Mouse (Mus musculus) heart, embryonic 14.5 days (tissue): ENCODE data around the gene Zfyve27. TPM values are rescaled to one million over a fixed set of nuclear protein-coding genes. Genes with fewer than 3 reads are reported as not detected.
A peak's percentile ranks its signal among the peaks of the same experiment; 100 is the strongest.

Source experiments
- ATAC-seq: fragments of 200-750 bp; cut with Nextera tagmentation; 2 replicates; pipeline ENCODE4 v1.8.0; 2017; ENCODE audit warnings: low read depth, moderate TSS enrichment; ENCODE audit not compliant: insufficient number of reproducible peaks, insufficient read depth, low FRiP score
- H3K27ac ChIP-seq, 2 experiments: fragments of 200-500 bp in 1 of 2; fragments of 300-500 bp in 1 of 2; sonication (generic) in 1 of 2; replicated peaks in 1 of 2; 2 replicates each; pipeline ENCODE4 v1.5.1; 2012 to 2014; ENCODE audit warnings: low read depth in 2 of 2, low read length in 2 of 2, control low read depth in 1 of 2, mild to moderate bottlenecking in 1 of 2, mixed read lengths in 1 of 2; ENCODE audit not compliant: control insufficient read depth in 1 of 2, insufficient read depth in 1 of 2
- H3K27me3 ChIP-seq: fragments of 300-500 bp; sonication (generic); 2 replicates; pipeline ENCODE4 v1.6.1; 2014; ENCODE audit warnings: mild to moderate bottlenecking, low read length, control low read depth; ENCODE audit not compliant: control insufficient read depth, insufficient read depth
- H3K36me3 ChIP-seq: fragments of 300-500 bp; sonication (generic); 2 replicates; pipeline ENCODE4 v1.6.1; 2014; ENCODE audit warnings: mild to moderate bottlenecking, control low read depth, low read length, mixed read lengths; ENCODE audit not compliant: control insufficient read depth, insufficient read depth
- H3K4me1 ChIP-seq, 2 experiments: fragments of 200-500 bp in 1 of 2; fragments of 300-500 bp in 1 of 2; sonication (generic) in 1 of 2; 2 replicates each; pipeline ENCODE4 v1.6.1; 2012 to 2014; ENCODE audit warnings: low read length in 2 of 2, control low read depth in 1 of 2, mixed read lengths in 1 of 2; ENCODE audit not compliant: control insufficient read depth in 2 of 2, insufficient read depth in 2 of 2
- H3K4me2 ChIP-seq: fragments of 300-500 bp; sonication (generic); 2 replicates; pipeline ENCODE4 v1.6.1; 2014; ENCODE audit warnings: mild to moderate bottlenecking, low read length
- H3K4me3 ChIP-seq, 2 experiments: fragments of 200-500 bp in 1 of 2; fragments of 300-500 bp in 1 of 2; sonication (generic) in 1 of 2; 2 replicates each; pipeline ENCODE4 v1.5.1; 2012 to 2014; ENCODE audit warnings: low read length in 2 of 2, mild to moderate bottlenecking in 2 of 2, control low read depth in 1 of 2, low read depth in 1 of 2, moderate library complexity in 1 of 2; ENCODE audit not compliant: control insufficient read depth in 1 of 2, insufficient read depth in 1 of 2
- H3K9ac ChIP-seq: fragments of 300-500 bp; sonication (generic); 2 replicates; pipeline ENCODE4 v1.6.1; 2014; ENCODE audit warnings: mild to moderate bottlenecking, low read length
- H3K9me3 ChIP-seq: fragments of 300-500 bp; sonication (generic); 2 replicates; pipeline ENCODE4 v1.6.1; 2016; ENCODE audit warnings: low read length, control low read depth; ENCODE audit not compliant: control insufficient read depth
- WGBS: fragments of 180-500 bp; shearing (Covaris S2); extraction: QIAGEN DNeasy Blood & Tissue Kit; methylation state at CpG from one replicate; pipeline ENCODE4 v1.1.7; 2014; 5-methylcytosine and 5-hydroxymethylcytosine counted together
- polyA plus RNA-seq: library from polyadenylated mRNA; unstranded; fragments of >200 nt; fragmentation: Nextera tagmentation; extraction: Ambion mirVana; gene quantifications from 2 replicates; pipeline ENCODE4 v1.2.1, GENCODE M21; 2014

The Zfyve27 gene
- polyA plus RNA-seq, 1 experiment from 2014 or later = 15.7 TPM

DNA sequence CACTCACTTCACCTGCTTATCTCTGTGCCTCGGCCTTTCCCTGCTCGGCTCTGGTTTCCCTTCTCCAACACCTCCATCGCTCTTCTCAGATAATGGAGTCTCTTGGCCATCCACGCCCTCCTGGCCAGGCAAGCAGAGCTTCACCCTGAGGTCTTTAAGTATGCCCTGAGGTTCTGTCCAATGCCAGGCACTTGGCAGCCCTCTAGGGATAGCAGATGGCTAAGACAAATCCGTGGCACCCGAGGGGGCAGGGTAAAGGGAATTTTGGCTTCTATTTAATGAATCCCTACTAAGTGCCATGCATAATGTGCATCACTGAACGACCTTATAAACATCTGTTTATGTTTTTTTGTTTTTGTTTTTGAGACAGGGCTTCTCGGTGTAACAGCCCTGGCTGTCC, 38.7 kb downstream of the Zfyve27 start:
- 22% methylated on average over 8 of the region's 8 CpGs for WGBS
- peak overlapping the region; percentile 61 for H3K4me2 ChIP-seq
- no peak overlapping the region for H3K9ac ChIP-seq
- H3K36me3 ChIP-seq = no peaks in the 10 kb centered on the region
- H3K27ac ChIP-seq = no peak overlapping the region
- H3K9me3 ChIP-seq = no peaks in the 10 kb centered on the region
- peaks cover 2 to 6% of the 10 kb centered on the region in 2 experiments; a peak in 2 of 4 replicates for H3K4me1 ChIP-seq
- peaks cover 66% of the 10 kb centered on the region for H3K27me3 ChIP-seq
- ATAC-seq = 0 out of 2 replicates have a peak, but pooled peaks have one; percentile 33
- peak overlapping the region in 1 of 2 experiments; percentile 30; a peak in 3 of 4 replicates for H3K4me3 ChIP-seq

DNA sequence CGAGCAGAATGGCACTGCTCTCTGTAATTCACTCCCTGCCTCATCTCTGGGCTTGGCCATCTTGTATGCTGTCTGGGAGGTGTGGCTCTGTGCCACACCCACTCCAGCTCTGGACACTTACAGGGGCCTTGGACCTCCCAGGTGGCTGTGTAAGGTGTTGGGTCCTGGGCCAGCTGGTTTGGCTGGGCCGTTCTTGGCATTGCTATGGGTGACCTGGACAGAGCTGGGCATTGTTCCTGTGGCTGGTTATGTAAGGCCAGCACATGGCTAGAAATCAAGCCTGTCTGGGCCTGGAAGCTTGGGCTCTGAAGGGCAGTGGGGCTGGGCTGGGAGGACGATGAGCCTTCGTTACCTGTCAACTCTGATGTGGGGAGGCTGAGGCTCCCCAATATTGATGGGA, 40.6 kb downstream of the Zfyve27 start:
- WGBS = 76% methylated on average over 4 of the region's 4 CpGs
- Histone ChIP-seq H3K4me2 (no peak overlapping the region), H3K4me3 (no peak overlapping the region), H3K4me1 (peaks cover 2 to 6% of the 10 kb centered on the region in 2 experiments; a peak in 2 of 4 replicates), H3K27ac (no peak overlapping the region), H3K36me3 (no peaks in the 10 kb centered on the region), H3K9ac (no peak overlapping the region), H3K9me3 (no peaks in the 10 kb centered on the region), H3K27me3 (peaks cover 49% of the 10 kb centered on the region)
- no peak for ATAC-seq

DNA sequence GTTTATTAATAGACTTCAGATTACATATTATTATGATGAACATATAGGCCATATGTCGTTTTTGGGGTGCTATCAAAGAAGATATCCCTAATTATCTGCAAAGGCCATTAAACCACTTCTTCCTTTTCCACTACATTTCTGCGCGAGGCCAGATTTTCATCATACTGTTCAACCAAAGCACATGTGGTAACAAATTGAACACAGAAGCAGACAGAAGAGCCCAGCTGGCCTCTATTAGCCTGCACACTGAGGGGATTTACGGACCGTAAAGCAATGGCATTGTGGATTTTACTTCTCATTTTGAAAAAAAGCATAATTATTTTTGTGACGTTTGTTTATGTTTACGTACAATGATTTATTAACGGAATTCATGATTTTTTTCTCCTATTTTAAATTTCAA, 41.5 kb downstream of the Zfyve27 start:
- H3K9me3 ChIP-seq = no peaks in the 10 kb centered on the region
- no peak overlapping the region for H3K4me2 ChIP-seq
- H3K36me3 ChIP-seq = no peaks in the 10 kb centered on the region
- WGBS = 87% methylated on average over 8 of the region's 8 CpGs
- ATAC-seq = no peak
- no peak overlapping the region for H3K9ac ChIP-seq
- no peak overlapping the region for H3K27ac ChIP-seq
- peaks cover 44% of the 10 kb centered on the region for H3K27me3 ChIP-seq
- peaks cover 2 to 6% of the 10 kb centered on the region in 2 experiments; a peak in 2 of 4 replicates for H3K4me1 ChIP-seq
- H3K4me3 ChIP-seq = no peak overlapping the region

DNA sequence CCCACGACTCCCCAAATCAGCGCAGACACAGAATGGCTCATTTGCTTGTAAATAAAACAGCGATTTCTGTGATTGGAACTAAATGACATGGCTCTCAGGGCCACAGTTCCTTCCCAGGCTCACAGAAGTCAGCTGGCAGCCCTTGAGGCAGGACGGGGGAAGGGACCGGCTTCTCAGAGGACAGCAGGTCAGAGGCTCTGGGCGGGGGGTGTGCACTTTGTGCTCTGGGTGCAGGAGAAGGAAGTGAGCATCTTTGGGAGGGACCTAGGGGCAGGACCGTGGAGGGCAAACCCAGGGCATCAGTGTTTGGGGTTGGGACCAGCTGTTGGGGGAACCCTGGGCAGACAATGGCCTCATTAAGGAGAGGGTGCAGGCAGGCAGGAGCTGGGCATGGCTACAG, 45.7 kb downstream of the Zfyve27 start:
- Histone ChIP-seq H3K27ac (no peak overlapping the region), H3K9me3 (no peaks in the 10 kb centered on the region), H3K4me1 (peaks cover 0 to 2% of the 10 kb centered on the region in 2 experiments; a peak in 2 of 4 replicates), H3K9ac (no peak overlapping the region), H3K4me2 (no peak overlapping the region), H3K36me3 (no peaks in the 10 kb centered on the region), H3K4me3 (no peak overlapping the region), H3K27me3 (peaks cover 9% of the 10 kb centered on the region; the same call in 1 of the 2 replicates)
- WGBS = 71% methylated on average over 7 of the region's 7 CpGs
- no peak for ATAC-seq

DNA sequence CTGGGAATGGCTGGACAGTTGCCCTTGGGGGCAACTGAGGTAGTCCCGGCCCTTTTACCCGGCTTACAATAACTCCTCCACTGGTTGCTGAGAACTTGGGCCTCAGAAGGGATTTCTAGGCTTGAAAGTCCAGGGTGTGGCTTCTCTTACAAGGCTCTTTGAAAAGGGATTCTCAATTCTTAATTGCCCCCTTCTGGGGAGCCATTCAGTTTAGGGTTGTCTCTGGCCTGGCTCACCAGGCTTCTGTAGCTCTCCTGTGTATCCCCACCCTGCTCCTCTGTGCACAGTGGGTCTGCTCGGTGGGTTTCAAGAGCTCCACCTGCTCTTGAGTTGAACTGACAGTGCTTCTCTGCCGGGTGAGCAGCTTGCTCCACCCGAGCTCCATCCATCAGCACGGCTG, 46.2 kb downstream of the Zfyve27 start:
- no peaks in the 10 kb centered on the region for H3K9me3 ChIP-seq
- H3K4me1 ChIP-seq = peaks cover 0 to 2% of the 10 kb centered on the region in 2 experiments; a peak in 2 of 4 replicates
- no peak for ATAC-seq
- H3K27ac ChIP-seq = no peak overlapping the region
- WGBS = 57% methylated on average over 6 of the region's 6 CpGs
- peaks cover 9% of the 10 kb centered on the region; the same call in 1 of the 2 replicates for H3K27me3 ChIP-seq
- H3K9ac ChIP-seq = no peak overlapping the region
- no peak overlapping the region for H3K4me3 ChIP-seq
- H3K4me2 ChIP-seq = no peak overlapping the region
- no peaks in the 10 kb centered on the region for H3K36me3 ChIP-seq

DNA sequence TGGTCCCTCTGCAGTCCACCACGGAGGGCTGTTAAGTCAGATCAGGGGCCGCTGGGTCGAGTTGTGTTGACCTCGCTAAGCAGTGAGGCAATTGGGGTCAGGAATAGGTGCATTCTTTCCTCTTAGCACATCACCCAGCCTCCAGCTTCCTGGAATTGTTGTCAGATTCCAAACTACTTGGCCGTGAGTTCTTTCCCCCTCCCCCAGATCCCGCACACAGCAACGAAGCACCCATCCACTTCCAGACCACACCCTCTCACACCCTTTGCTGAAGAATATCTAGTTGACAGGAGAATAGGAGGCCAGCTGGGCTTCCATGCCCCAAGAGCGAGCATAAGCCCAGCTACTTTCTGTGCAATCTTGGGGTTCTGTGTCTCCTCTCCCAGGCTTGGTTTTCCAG, 48.2 kb downstream of the Zfyve27 start:
- Histone ChIP-seq H3K9ac (no peak overlapping the region), H3K4me3 (no peak overlapping the region), H3K9me3 (no peaks in the 10 kb centered on the region), H3K4me2 (no peak overlapping the region), H3K27me3 (peaks cover 9% of the 10 kb centered on the region; the same call in 1 of the 2 replicates), H3K4me1 (peaks cover 0 to 4% of the 10 kb centered on the region in 2 experiments; a peak in 3 of 4 replicates), H3K36me3 (no peaks in the 10 kb centered on the region), H3K27ac (no peak overlapping the region)
- 12% methylated on average over 8 of the region's 8 CpGs for WGBS
- ATAC-seq = no peak

DNA sequence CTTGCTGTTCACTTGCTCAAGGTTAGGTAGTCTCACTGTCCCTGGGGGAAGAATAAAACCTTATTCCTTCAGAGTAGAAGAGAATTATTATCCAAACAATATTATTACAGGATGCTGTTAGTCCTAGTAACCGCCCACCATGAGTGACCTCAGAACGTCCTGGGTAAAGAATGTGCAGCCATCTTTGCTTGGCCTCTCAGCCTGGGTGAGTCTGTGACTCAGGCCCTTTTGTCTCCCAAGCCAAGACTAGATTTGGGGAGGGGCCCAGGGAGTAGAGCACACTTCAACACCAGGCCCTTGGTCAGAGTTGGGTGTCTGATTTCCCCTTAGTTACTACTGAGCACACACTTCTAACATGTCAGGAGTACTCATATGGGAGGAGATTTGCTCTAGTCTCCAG, 50.9 kb downstream of the Zfyve27 start:
- ATAC-seq = no peak
- H3K27me3 ChIP-seq = peaks cover 9% of the 10 kb centered on the region; the same call in 1 of the 2 replicates
- H3K9me3 ChIP-seq = no peaks in the 10 kb centered on the region
- H3K4me3 ChIP-seq = no peak overlapping the region
- H3K4me1 ChIP-seq = peaks cover 0 to 4% of the 10 kb centered on the region in 2 experiments; a peak in 3 of 4 replicates
- H3K27ac ChIP-seq = no peak overlapping the region
- no peak overlapping the region for H3K4me2 ChIP-seq
- WGBS = 67% methylated on average over 2 of the region's 2 CpGs
- H3K36me3 ChIP-seq = no peaks in the 10 kb centered on the region
- H3K9ac ChIP-seq = no peak overlapping the region
